Mouse (Mus musculus) layer of hippocampus, adult 2 months (tissue): Measurements from ENCODE around the gene Nuak1. TPM values are rescaled to one million over a fixed set of nuclear protein-coding genes. Genes with fewer than 3 reads are reported as not detected.

Experiments used
- DNase-seq, 2 experiments: peaks; one replicate each; pipeline ENCODE4 v3.0.0; 2022; ENCODE audit warnings: low spot score in 2 of 2
- H3K27ac ChIP-seq: fragments of 200-600 bp; 2 replicates; pipeline ENCODE4 v1.8.1; 2022
- H3K4me3 ChIP-seq: fragments of 200-600 bp; 2 replicates; pipeline ENCODE4 v1.8.1; 2022; ENCODE audit warnings: mild to moderate bottlenecking
- CTCF ChIP-seq: fragments of 200-600 bp; conservative IDR thresholded peaks from 2 replicates; pipeline ENCODE4 v1.8.1; 2022; ENCODE audit warnings: antibody characterized with exemption, mild to moderate bottlenecking, moderate library complexity
- total RNA-seq, 2 experiments: library from RNA; stranded (reverse); gene quantifications; 2 replicates each; pipeline ENCODE4 v1.2.3; 2021

Nuak1 gene
- total RNA-seq, 2 experiments from 2014 or later, result 47.9 to 51.4 TPM

DNA sequence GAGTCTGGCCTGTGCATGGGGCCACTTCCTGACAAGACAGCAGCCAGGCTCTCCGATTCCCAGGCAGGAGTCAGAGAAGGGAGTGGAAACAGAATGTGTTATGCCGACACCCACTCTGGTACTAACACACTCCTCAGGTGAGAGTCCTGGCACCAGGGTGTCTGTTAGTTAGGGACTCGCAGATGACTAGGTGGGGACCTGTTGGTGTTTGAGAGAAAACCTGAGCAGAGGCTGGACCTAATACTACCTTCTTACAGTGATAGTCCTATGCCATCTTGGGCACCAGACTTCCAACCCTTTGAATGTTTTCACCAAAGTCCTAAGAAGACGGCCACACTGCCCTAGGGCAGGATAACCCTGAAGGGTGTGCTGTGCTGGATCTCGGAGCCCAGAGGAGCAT, 111.1 kb downstream of the Nuak1 start:
- no peak for DNase-seq
- Histone ChIP-seq H3K4me3 (no peak overlapping the region), H3K27ac (no peak overlapping the region)
- no peak for TF ChIP-seq CTCF

DNA sequence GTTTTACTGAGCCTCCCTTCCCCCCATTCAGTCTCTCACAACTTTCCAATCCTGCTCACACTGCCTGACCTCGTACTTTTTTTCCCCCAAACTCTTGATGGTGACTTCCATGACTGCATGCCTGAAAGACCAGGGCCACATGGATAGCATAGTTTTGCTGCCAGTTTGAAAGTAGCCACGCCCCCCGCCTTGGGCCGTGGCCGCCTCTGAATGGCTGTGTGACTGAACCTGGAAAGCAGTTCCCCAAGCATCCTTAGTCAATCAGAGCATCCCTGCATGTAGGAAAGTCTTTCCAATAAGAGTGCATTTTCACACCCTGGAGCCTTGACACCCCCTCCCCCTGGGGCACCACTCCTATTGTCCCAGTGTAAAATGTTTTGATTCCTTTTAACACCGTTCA, 116.4 kb downstream of the Nuak1 start:
- TF ChIP-seq CTCF, result no peak
- Histone ChIP-seq H3K27ac (no peak overlapping the region), H3K4me3 (no peak overlapping the region)
- no peak for DNase-seq

Other genes starting within 250 kb of the Nuak1 start
- gene Ckap4, start 93.5 kb upstream of the Nuak1 start, total RNA-seq, result 10 to 100 TPM; 20.2 to 20.3 TPM
- 10 to 100 TPM; 27.3 to 29.4 TPM for gene Tcp11l2, start 136.0 kb upstream of the Nuak1 start, total RNA-seq
- 10 to 100 TPM; 14.8 to 15.6 TPM for gene Polr3b, start 181.7 kb upstream of the Nuak1 start, total RNA-seq